Mouse (Mus musculus) forebrain, embryonic 11.5 days (tissue): ENCODE measurements around the gene Rab31. TPM values are rescaled to one million over a fixed set of nuclear protein-coding genes. Genes with fewer than 3 reads are reported as not detected.

Experiments
- ATAC-seq: fragments of 200-750 bp; cut with Nextera tagmentation; replicated peaks from 2 replicates; pipeline ENCODE4 v1.8.0; 2017; ENCODE audit warnings: moderate TSS enrichment; ENCODE audit not compliant: low FRiP score
- DNase-seq: peaks from one replicate; pipeline ENCODE4 v3.0.0-alpha.2; 2017; ENCODE audit warnings: low spot score
- H3K27ac ChIP-seq: fragments of 300-500 bp; sonication (generic); 2 replicates; pipeline ENCODE4 v1.5.1; 2014; ENCODE audit warnings: low read depth, low read length
- H3K27me3 ChIP-seq: fragments of 300-500 bp; sonication (generic); 2 replicates; pipeline ENCODE4 v1.6.1; 2014; ENCODE audit warnings: mild to moderate bottlenecking, low read length, mixed read lengths; ENCODE audit not compliant: control insufficient read depth, insufficient read depth
- H3K36me3 ChIP-seq: fragments of 300-500 bp; sonication (generic); 2 replicates; pipeline ENCODE4 v1.6.1; 2014; ENCODE audit warnings: mild to moderate bottlenecking, low read length, moderate library complexity, mixed read lengths; ENCODE audit not compliant: control insufficient read depth, insufficient read depth
- H3K4me1 ChIP-seq: fragments of 300-500 bp; sonication (generic); replicated peaks from 2 replicates; pipeline ENCODE4 v1.6.1; 2014; ENCODE audit warnings: low read length, mixed read lengths; ENCODE audit not compliant: control insufficient read depth, insufficient read depth
- H3K4me2 ChIP-seq: fragments of 300-500 bp; sonication (generic); 2 replicates; pipeline ENCODE4 v1.6.1; 2014; ENCODE audit warnings: low read depth, mild to moderate bottlenecking, low read length, moderate library complexity, mixed read lengths; ENCODE audit not compliant: severe bottlenecking
- H3K4me3 ChIP-seq: fragments of 300-500 bp; sonication (generic); 2 replicates; pipeline ENCODE4 v1.5.1; 2014; ENCODE audit warnings: low read depth, low read length
- H3K9ac ChIP-seq: fragments of 300-500 bp; sonication (generic); 2 replicates; pipeline ENCODE4 v1.6.1; 2014; ENCODE audit warnings: low read length
- H3K9me3 ChIP-seq: fragments of 300-500 bp; sonication (generic); 2 replicates; pipeline ENCODE4 v1.6.1; 2016; ENCODE audit warnings: low read length, mixed read lengths; ENCODE audit not compliant: control insufficient read depth
- WGBS: fragments of 180-500 bp; shearing (Covaris S2); extraction: QIAGEN DNeasy Blood & Tissue Kit; methylation state at CpG from one replicate; pipeline ENCODE4 v1.1.7; 2014; 5-methylcytosine and 5-hydroxymethylcytosine counted together
- polyA plus RNA-seq: library from polyadenylated mRNA; unstranded; fragments of >200 nt; fragmentation: Nextera tagmentation; extraction: Ambion mirVana; gene quantifications from 2 replicates; pipeline ENCODE4 v1.2.1, GENCODE M21; 2014

The Rab31 gene
- polyA plus RNA-seq, 1 experiment from 2014 or later: 73.4 TPM

DNA sequence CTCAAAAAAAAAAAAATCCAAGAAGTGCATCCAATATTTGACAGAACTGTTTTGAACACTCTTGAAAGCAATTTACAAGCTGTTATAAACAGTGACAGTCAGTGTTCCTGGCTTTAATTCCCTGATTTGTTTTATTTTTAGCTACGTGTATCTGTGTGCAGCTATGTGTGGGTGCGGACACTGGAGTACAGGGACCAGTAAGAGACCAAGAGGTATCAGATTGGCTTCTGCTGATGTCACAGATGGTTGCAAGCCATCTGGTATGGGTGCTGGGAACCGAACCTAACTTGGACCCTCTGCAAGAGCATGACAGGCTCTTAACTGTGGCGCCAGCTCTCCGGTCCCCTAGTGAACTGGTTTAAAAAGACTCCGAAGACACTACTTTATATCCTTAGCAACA, 19.4 kb downstream of the Rab31 start:
- no peaks in the 10 kb centered on the region for H3K9me3 ChIP-seq
- H3K9ac ChIP-seq: no peak overlapping the region
- no peak overlapping the region for H3K27ac ChIP-seq
- DNase-seq (no peak), ATAC-seq (no peak)
- no peaks in the 10 kb centered on the region for H3K27me3 ChIP-seq
- H3K4me2 ChIP-seq: no peak overlapping the region
- WGBS: 95% methylated on average over 6 of the region's 6 CpGs
- no peaks in the 10 kb centered on the region for H3K4me1 ChIP-seq
- no peaks in the 10 kb centered on the region for H3K36me3 ChIP-seq
- H3K4me3 ChIP-seq: no peak overlapping the region

DNA sequence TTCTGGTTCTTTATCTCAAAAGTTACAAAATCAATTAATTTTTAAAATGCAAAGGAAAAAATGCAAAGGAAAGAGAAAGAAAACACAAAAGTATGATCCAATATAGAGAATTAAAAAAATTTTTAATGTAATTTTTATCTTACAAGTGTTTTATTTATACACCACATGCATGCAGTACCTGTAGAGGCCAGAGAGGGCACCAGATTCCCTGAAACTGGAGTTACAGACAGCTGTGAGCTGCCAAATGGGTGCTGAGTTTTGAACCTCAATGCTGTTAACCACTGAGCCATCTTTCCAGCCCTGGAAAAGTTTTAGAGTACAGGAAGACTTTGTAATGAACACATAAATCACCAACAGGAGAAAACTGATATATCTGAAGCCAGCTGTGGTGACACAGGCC, 22.3 kb downstream of the Rab31 start:
- Histone ChIP-seq H3K4me2 (no peak overlapping the region), H3K9me3 (no peaks in the 10 kb centered on the region), H3K4me3 (no peak overlapping the region), H3K27me3 (no peaks in the 10 kb centered on the region), H3K27ac (no peak overlapping the region), H3K36me3 (no peaks in the 10 kb centered on the region), H3K9ac (no peak overlapping the region), H3K4me1 (no peaks in the 10 kb centered on the region)
- ATAC-seq (no peak), DNase-seq (no peak)

DNA sequence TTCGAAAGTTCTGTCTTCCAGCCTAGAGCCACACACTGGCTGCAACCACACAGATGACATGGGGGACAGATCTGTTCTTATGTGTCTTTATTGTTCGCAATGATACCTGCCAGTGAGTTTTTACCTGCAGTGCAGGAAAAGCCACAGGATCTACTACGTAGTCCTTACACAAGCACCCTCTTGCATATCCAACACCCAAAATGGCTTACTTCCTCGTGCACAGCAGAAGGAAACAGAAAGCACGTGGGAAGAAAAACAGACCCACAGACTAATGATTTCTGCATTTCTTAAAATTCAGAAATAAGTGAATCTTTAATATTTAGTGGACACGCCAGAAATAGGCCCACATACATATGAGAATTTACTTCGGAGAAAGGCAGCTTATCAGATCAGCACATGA, 22.7 kb downstream of the Rab31 start:
- no peak overlapping the region for H3K27ac ChIP-seq
- ATAC-seq (no peak), DNase-seq (no peak)
- WGBS: 92% methylated on average over 7 of the region's 7 CpGs
- no peak overlapping the region for H3K4me3 ChIP-seq
- no peak overlapping the region for H3K4me2 ChIP-seq
- H3K36me3 ChIP-seq: no peaks in the 10 kb centered on the region
- H3K9me3 ChIP-seq: no peaks in the 10 kb centered on the region
- no peaks in the 10 kb centered on the region for H3K27me3 ChIP-seq
- no peaks in the 10 kb centered on the region for H3K4me1 ChIP-seq
- no peak overlapping the region for H3K9ac ChIP-seq

DNA sequence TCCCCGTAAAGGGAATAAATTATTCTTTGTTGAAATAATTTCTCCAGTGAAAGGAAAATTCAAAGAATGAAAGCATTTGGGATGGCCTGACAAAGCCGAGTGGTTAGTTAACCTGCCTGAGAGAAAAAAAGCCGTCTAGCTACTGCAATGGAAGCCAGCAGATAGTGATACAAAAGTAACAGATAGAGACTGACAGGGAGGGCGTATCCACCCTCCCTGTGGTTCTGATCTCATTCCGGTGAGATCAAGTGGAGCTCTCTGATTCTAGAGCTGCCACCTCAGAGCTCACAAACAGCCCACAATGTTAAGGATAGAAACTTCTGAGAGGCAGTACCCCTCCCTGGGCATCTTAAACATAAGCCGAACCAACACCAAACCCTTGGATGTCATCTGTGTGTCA, 23.6 kb downstream of the Rab31 start:
- Histone ChIP-seq H3K36me3 (no peaks in the 10 kb centered on the region), H3K4me1 (no peaks in the 10 kb centered on the region), H3K27ac (no peak overlapping the region), H3K4me3 (no peak overlapping the region), H3K27me3 (no peaks in the 10 kb centered on the region), H3K4me2 (no peak overlapping the region), H3K9me3 (no peaks in the 10 kb centered on the region), H3K9ac (no peak overlapping the region)
- DNase-seq: no peak
- ATAC-seq: no peak
- WGBS: 90% methylated on average over 6 of the region's 6 CpGs

DNA sequence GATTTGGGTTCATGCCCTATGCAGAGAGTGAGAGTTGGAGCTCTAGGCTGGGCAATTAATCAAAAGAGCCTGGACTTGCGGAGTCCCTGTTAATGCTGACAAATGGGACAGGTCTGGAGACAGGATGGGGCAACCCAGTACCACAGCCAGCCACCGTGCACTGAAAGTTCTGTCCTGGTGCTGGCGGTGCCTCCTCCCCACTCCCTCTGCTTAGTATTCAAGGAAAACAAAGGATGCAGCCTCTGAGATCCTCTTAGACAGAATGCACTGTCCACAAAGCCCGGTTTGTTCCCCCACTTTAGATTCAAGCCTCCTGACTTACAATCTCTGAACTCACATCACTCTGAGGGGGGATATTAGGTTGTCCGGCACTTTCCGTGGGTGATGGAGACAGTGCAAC, 26.2 kb downstream of the Rab31 start:
- Histone ChIP-seq H3K4me1 (peaks cover 5% of the 10 kb centered on the region), H3K9ac (no peak overlapping the region), H3K4me2 (no peak overlapping the region), H3K9me3 (no peaks in the 10 kb centered on the region), H3K27me3 (no peaks in the 10 kb centered on the region), H3K36me3 (no peaks in the 10 kb centered on the region), H3K27ac (no peak overlapping the region), H3K4me3 (no peak overlapping the region)
- WGBS: 74% methylated on average over 6 of the region's 6 CpGs
- DNase-seq: no peak
- ATAC-seq: no peak

DNA sequence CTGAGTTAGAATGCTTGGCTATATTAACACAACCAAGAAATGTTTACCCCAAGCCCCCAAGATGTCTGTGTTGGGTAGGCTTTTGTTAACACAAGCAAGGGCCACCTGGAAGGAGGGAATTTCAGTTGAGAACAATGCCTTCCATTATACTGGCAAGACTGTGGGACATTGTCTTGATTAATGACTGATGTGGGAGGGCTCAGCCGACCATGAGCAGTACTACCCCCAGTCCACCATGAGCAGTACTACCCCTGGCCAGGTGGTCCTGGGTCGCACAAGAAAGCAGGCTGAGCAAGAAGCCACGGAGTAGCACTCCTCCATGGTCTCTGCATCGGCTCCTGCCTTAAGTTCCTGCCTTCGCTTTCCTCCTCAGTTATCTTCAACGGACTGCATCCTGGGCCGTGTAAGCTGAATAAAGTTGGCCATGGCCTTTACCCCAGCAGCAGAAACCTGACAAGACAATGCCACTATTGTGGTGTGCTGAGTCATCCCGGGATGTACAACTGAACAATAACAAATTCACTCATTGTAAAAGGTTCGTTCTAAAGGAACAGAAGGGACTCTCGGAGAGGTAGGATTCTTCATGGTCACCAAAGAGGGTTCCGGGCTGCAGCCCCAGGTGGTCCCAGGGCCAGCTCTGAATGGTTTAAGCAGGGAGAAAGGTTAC, 28.8 kb downstream of the Rab31 start:
- peaks cover 5% of the 10 kb centered on the region for H3K4me1 ChIP-seq
- DNase-seq: no peak
- no peak overlapping the region for H3K9ac ChIP-seq
- H3K9me3 ChIP-seq: no peaks in the 10 kb centered on the region
- no peak; the same call in 1 of the 2 replicates for ATAC-seq
- no peak overlapping the region for H3K4me3 ChIP-seq
- H3K27me3 ChIP-seq: no peaks in the 10 kb centered on the region
- no peak overlapping the region for H3K4me2 ChIP-seq
- no peaks in the 10 kb centered on the region for H3K36me3 ChIP-seq
- 77% methylated on average over 11 of the region's 11 CpGs for WGBS
- H3K27ac ChIP-seq: no peak overlapping the region

DNA sequence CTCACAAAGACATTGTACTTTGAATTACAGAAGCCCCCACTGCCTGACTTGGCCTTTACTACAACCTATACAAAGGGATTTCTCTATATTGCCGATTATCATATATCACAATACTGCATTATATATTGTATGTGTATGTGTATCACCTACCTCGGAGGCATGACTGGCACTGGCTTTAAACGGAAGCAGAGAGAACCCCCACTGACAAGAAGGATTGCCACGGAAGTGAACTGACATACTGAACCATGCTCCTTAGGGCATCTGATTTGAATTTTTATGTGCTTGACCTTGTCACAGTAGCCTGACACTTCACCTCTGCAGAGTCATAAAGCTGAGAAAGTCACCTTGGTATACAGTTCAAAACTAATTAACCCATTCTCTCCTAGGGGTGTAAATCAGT, 29.6 kb downstream of the Rab31 start:
- DNase-seq: no peak
- no peaks in the 10 kb centered on the region for H3K27me3 ChIP-seq

DNA sequence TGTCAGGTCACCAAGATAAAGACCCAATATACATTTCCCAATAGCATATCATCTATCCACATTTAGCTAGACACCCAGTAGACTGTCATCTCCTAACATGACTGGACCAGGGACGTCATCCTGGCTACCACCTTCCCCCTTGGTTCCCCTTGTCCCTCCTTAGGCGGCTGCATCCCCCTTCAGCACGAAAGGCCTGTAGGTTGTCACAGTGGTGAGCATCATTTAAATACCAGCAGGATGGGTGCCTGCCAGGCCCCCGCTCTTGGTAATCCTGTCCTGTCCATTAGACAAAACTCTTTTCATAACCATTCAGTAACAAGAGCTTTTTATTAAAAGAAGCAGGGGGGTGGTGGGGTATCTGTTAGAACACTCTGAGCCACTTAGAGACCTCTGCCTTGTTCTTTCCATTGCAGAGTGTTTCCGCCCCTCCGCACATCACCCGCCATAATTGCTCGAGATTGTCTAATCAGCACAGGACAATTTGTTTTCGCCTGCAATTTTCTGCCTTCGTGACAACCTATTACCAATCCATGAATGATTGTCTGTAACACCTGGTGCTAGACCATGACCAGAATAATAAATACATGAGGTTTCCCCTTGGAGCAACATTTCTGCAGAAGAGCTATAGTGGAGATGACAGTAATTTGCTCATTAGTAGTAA, 30.2 kb downstream of the Rab31 start:
- no peak overlapping the region for H3K4me2 ChIP-seq

More for the DNA sequence above, 29.6 kb downstream of the Rab31 start:
- Histone ChIP-seq H3K9ac (no peak overlapping the region), H3K4me3 (no peak overlapping the region), H3K9me3 (no peaks in the 10 kb centered on the region), H3K4me2 (no peak overlapping the region), H3K27ac (no peak overlapping the region), H3K36me3 (no peaks in the 10 kb centered on the region), H3K4me1 (peaks cover 5% of the 10 kb centered on the region)
- ATAC-seq: 0 out of 2 replicates have a peak, but pooled peaks have one; percentile 6
- 65% methylated on average over 4 of the region's 4 CpGs for WGBS

DNA sequence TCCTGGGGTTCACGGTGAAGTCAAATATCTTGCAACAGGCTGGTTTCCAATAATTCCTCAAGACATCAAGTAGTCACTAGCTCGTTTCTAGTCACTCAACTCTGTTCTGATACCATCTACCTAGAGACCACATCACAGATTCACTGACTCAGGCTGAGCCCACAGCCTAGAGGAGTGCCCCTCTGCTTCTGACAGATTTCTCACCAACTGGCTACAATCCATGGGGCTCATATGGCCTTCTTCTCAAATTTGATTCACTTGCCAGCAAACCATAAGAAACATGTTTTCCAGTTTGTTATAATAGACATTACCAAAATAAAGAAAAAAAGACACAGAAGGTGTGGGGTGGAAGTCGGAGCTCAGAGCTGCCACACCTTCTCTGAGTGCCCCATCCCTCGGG, 31.0 kb downstream of the Rab31 start:
- H3K27me3 ChIP-seq: no peaks in the 10 kb centered on the region
- H3K9me3 ChIP-seq: no peaks in the 10 kb centered on the region
- peak overlapping the region; percentile 60; the same call in 1 of the 2 replicates for H3K27ac ChIP-seq
- no peak for DNase-seq
- H3K4me2 ChIP-seq: no peak overlapping the region
- H3K4me1 ChIP-seq: peaks cover 5% of the 10 kb centered on the region
- no peak overlapping the region for H3K4me3 ChIP-seq
- ATAC-seq: no peak
- H3K9ac ChIP-seq: no peak overlapping the region
- 89% methylated on average over 4 of the region's 4 CpGs for WGBS
- no peaks in the 10 kb centered on the region for H3K36me3 ChIP-seq

More for the DNA sequence above, 30.2 kb downstream of the Rab31 start:
- Histone ChIP-seq H3K9me3 (no peaks in the 10 kb centered on the region), H3K4me1 (peaks cover 5% of the 10 kb centered on the region), H3K27me3 (no peaks in the 10 kb centered on the region), H3K9ac (no peak overlapping the region), H3K27ac (peak overlapping the region; percentile 60; the same call in 1 of the 2 replicates), H3K36me3 (no peaks in the 10 kb centered on the region), H3K4me3 (no peak overlapping the region)
- 34% methylated on average over 10 of the region's 10 CpGs for WGBS
- peak; percentile 61 for DNase-seq
- peak; percentile 84 for ATAC-seq
